Mouse (Mus musculus) spleen, adult 2 months (tissue): ENCODE results near the gene Ccdc12.

Experiments
- CTCF ChIP-seq: fragments of 200-500 bp; IDR thresholded peaks from 2 replicates; pipeline ENCODE4 v1.5.1; 2011; ENCODE audit warnings: mild to moderate bottlenecking, inconsistent platforms; ENCODE audit not compliant: insufficient read depth, insufficient read length, insufficient replicate concordance; ENCODE audit errors: extremely low read depth
- POLR2A ChIP-seq: fragments of 200-500 bp; IDR thresholded peaks from 2 replicates; pipeline ENCODE4 v1.6.1; 2011; ENCODE audit warnings: low read depth, low read length, inconsistent platforms

- no peak for TF ChIP-seq CTCF
- TF ChIP-seq POLR2A = no peak
Observed at GRCm38 (mm10) chr9:110654726-110655650, 1.3 kb upstream of the Ccdc12 start.
